Mouse (Mus musculus): ENCODE measurements around the gene Arl8a.

- TF ChIP-seq CTCF (IDR thresholded peaks at IDR 0.05; ENCODE audit: low read depth, low read length), result no peak
- no peak for TF ChIP-seq GATA1 (IDR thresholded peaks at IDR 0.05; ENCODE audit: borderline replicate concordance, low read length)
- TF ChIP-seq POLR2AphosphoS5 (IDR thresholded peaks at IDR 0.05; ENCODE audit: insufficient replicate concordance, low read depth, low read length), result no peak
Observed at GRCm38 (mm10) chr1:135198412-135198811, 51.8 kb downstream of the Arl8a start.
